Mouse (Mus musculus) layer of hippocampus, adult 2 months (tissue): ENCODE results near the gene Gm20547. TPM values are rescaled to one million over a fixed set of nuclear protein-coding genes. Genes with fewer than 3 reads are reported as not detected.
"Not testable (repeated sequence)": the region's sequence is repeated elsewhere in the genome, so short reads cannot be mapped to it uniquely, and the experiment has no call there.

ENCODE experiments used
- DNase-seq, 2 experiments: peaks; one replicate each; pipeline ENCODE4 v3.0.0; 2022; ENCODE audit warnings: low spot score in 2 of 2
- H3K27ac ChIP-seq: fragments of 200-600 bp; 2 replicates; pipeline ENCODE4 v1.8.1; 2022
- H3K4me3 ChIP-seq: fragments of 200-600 bp; 2 replicates; pipeline ENCODE4 v1.8.1; 2022; ENCODE audit warnings: mild to moderate bottlenecking
- CTCF ChIP-seq: fragments of 200-600 bp; conservative IDR thresholded peaks from 2 replicates; pipeline ENCODE4 v1.8.1; 2022; ENCODE audit warnings: antibody characterized with exemption, mild to moderate bottlenecking, moderate library complexity
- microRNA-seq, 2 experiments: library from miRNA; unstranded; fragments of <30 nt; microRNA quantifications; one replicate each; pipeline ENCODE4 v1.2.0; 2021
- total RNA-seq, 2 experiments: library from RNA; stranded (reverse); gene quantifications; 2 replicates each; pipeline ENCODE4 v1.2.3; 2021

Gene Gm20547
- total RNA-seq, 2 experiments from 2014 or later, result not detected

DNA sequence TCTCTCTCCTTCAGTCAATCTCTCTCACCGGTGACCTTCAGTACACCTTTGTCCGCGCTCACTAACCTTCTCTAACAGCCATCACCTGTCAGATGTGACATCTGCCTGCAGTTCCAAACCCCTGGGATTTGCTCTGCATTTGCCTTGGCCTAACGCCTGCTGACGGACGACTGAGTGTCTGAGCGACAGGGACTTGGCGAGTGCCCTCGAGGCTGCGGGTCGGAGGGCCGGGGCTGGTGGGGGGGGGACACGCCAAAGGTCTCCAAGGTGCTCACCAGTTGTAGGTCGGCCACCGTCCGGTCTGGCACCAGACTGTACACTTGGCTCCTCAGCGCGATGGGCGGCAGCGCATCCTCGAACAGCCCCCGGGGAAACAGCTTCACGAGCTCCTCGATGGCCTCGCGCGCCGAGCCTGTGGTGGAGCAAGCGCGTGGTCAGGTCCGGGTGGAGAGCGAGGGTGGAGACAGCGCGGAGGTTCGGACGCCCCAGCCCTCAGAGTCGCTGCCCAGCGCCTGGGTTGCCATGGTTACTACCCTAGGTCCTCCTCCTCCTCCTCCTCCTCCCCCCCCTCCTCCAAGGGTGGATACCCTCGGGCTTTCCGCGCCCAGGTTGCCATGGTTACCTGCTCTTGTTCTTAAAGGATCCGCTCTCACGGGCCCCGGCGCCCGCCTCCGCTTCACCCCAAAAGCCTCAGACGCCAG lies 45.5 kb downstream of the Gm20547 start:
- H3K4me3 ChIP-seq, result peak overlapping the region; percentile 59
- TF ChIP-seq CTCF, result no peak
- no peak for DNase-seq

DNA sequence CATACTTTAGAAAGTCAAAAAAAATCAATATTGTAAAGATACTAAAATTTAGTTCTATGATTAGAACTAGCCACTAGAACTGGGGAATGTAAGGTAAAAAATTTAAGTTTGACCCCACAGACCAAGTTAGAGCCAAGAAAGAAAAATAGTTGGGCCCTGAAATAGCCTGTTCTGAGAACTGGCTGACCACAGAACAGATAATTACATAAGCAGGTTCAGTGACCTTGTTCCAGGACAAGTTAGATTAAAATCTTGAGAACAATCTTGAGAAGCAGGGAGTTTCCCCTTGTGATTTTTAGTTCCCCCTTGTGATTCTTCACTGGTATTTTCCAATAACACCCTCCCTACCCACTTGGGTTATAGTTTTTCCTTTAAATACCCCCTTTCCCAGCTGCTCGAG lies 51.1 kb downstream of the Gm20547 start:
- H3K4me3 ChIP-seq, DNase-seq, H3K27ac ChIP-seq: not testable (repeated sequence)

More for the DNA sequence above, 45.5 kb downstream of the Gm20547 start:
- peak overlapping the region; percentile 88 for H3K27ac ChIP-seq

GRCm38 (mm10) chr17:34814818-34815370 lies 66.9 kb downstream of the Gm20547 start:
- DNase-seq, result no peak
- Histone ChIP-seq H3K27ac (no peak overlapping the region), H3K4me3 (no peak overlapping the region)
- no peak for TF ChIP-seq CTCF

DNA sequence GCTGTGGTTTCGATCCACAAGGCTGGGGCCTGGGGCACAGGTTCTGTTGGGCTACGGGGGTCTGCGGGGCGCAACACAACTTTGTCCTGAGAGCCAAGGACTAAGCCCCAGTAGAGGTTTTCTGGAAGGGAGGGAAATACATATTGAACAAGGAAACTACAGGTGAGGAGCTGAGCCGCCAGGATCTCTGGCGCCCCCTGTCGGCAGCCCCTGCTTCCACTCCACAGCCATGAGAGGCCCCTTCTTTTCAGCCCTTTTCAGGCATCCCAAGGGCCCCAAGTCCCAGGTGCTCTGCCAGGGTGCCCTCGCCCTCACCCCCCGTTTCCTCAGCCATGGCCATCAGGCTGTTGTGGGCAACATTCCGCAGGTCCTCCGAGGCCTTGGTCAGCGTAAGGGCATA lies 68.1 kb downstream of the Gm20547 start:
- DNase-seq, result peak in 1 of 2 experiments; percentile 53
- H3K27ac ChIP-seq, H3K4me3 ChIP-seq: not testable (repeated sequence)
- TF ChIP-seq CTCF, result peak; percentile 86

- TF ChIP-seq CTCF, result no peak
- DNase-seq, result no peak
- H3K4me3 ChIP-seq, result no peak overlapping the region
- H3K27ac ChIP-seq, result no peak overlapping the region
Measured at GRCm38 (mm10) chr17:34811275-34811674, 70.6 kb downstream of the Gm20547 start.

DNA sequence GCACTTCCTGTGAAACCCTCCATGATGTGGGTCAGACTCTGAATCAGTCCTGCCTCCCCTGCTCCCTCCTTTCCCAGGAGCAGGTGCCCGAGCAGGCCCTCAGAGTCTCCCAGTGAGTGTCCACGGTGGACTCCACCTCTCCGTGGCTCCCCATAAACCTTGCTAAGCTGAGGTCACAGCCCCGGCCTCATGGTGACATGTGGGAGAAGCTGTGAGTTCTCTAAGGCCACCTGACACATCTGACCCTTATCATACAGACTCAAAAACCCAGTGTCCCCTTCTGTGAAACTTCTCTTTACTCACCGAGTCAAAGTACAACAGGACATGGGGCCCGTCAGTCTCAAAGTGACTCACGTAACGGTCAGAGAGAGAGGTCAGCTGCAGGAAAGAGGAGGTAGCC lies 71.0 kb downstream of the Gm20547 start:
- H3K4me3 ChIP-seq, DNase-seq, H3K27ac ChIP-seq: not testable (repeated sequence)

DNA sequence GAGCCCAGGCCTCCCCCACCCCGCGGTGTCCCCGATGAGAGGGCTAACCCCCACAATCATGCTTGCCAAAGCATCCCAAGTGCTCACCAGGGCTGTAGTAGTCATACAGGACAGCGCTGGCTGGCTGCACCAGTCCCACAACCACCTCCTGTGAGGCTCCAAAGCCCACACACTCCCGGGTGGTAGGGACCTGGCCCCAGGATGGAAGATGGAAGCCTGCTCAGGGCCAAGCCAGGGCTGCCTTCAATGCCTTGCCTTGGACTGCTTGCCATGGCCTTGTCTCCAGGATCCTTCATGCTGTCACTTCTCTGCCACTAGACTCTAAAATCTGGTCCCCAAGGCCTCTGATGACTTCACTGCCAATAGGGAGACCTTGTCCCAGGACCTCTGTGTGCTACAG lies 71.4 kb downstream of the Gm20547 start:
- not testable (repeated sequence) for DNase-seq, H3K4me3 ChIP-seq, H3K27ac ChIP-seq

DNA sequence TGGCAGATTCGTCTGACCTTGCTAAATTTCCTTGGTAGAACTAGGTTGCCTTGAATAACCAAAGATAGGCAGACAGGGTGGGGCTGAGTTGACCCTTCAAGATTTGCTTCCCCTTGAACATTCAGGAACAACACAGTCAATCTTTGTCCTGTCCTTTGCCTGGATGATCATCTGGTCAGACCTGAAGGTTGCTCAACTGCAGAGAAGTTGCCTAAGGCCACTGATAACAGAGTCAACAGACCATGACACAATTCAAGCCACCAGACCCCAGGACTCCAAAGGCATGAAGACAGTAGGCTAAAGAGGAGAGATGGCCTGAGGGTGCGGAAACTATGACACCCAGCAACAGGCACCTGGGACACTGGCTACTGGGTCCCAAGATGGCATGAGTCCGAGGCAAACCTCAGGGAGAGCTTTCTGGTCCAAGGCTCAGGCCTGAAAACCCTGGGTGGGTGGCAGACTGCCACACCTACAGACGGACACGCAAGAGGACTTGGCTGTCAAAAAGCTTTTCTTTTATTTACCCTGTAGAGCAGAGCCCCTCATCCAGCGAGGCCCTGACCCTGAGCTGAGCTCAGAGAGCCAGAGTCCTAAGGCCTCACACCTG lies 73.1 kb downstream of the Gm20547 start:
- H3K27ac ChIP-seq, result no peak overlapping the region
- TF ChIP-seq CTCF, result no peak
- no peak overlapping the region for H3K4me3 ChIP-seq
- DNase-seq, result no peak

- H3K27ac ChIP-seq, result no peak overlapping the region
Measured at GRCm38 (mm10) chr17:34807176-34807575, 74.7 kb downstream of the Gm20547 start.

More at GRCm38 (mm10) chr17:34807176-34807575, 74.7 kb downstream of the Gm20547 start:
- no peak for DNase-seq
- no peak for TF ChIP-seq CTCF
- H3K4me3 ChIP-seq, result no peak overlapping the region

Small RNAs within 50 kb of the gene (microRNA-seq; reads per million reads assigned to microRNA genes)
- gene Mir6970, result 0.64 to 1.5 reads per million in 2 experiments
- gene Mir6971, result 5.9 to 7.0 reads per million in 2 experiments
- 0 reads per million in 2 experiments for gene Mir6972

Other genes starting within 250 kb of the Gm20547 start
- gene Fkbpl, start 237.3 kb downstream of the Gm20547 start, total RNA-seq, result 10 to 100 TPM; 16.2 to 18.8 TPM
- 10 to 100 TPM; 92.0 to 93.2 TPM for gene Atf6b, start 234.9 kb downstream of the Gm20547 start, total RNA-seq
- gene Tnxb, start 211.5 kb downstream of the Gm20547 start, total RNA-seq, result 10 to 100 TPM; 10.9 to 11.0 TPM
- gene C4b, start 138.2 kb downstream of the Gm20547 start, total RNA-seq, result 10 to 100 TPM; 27.2 to 28.7 TPM
- gene Cyp21a1, start 77.5 kb downstream of the Gm20547 start, total RNA-seq, result under 1 TPM in 1 of 2 experiments, not detected in 1; 0.42 TPM
- gene Stk19, start 45.1 kb downstream of the Gm20547 start, total RNA-seq, result 10 to 100 TPM; 55.5 to 61.3 TPM
- 10 to 100 TPM; 39.7 to 42.3 TPM for gene Dxo, start 45.0 kb downstream of the Gm20547 start, total RNA-seq
- gene Skiv2l, start 31.8 kb downstream of the Gm20547 start, total RNA-seq, result 10 to 100 TPM; 75.1 to 78.3 TPM
- gene Nelfe, start 31.7 kb downstream of the Gm20547 start, total RNA-seq, result 10 to 100 TPM; 34.9 to 38.1 TPM
- gene Cfb, start 19.5 kb downstream of the Gm20547 start, total RNA-seq, result not detected
- gene Zbtb12, start 2.6 kb downstream of the Gm20547 start, total RNA-seq, result 1 to 10 TPM; 7.5 to 9.0 TPM
- gene C2, start 16.2 kb upstream of the Gm20547 start, total RNA-seq, result 1 to 10 TPM; 1.1 to 1.8 TPM
- gene Ehmt2, start 16.4 kb upstream of the Gm20547 start, total RNA-seq, result 100 to 1,000 TPM; 181 to 190 TPM
- gene Slc44a4, start 32.4 kb upstream of the Gm20547 start, total RNA-seq, result under 1 TPM in 1 of 2 experiments, not detected in 1; 0.29 TPM
- 10 to 100 TPM; 39.4 to 43.1 TPM for gene Neu1, start 49.2 kb upstream of the Gm20547 start, total RNA-seq
- gene Hspa1b, start 77.2 kb upstream of the Gm20547 start, total RNA-seq, result 10 to 100 TPM; 21.4 to 24.7 TPM
- gene Gm20481, start 87.9 kb upstream of the Gm20547 start, total RNA-seq, result not detected
- 10 to 100 TPM; 16.9 to 18.1 TPM for gene Hspa1a, start 90.1 kb upstream of the Gm20547 start, total RNA-seq
- under 1 TPM; 0.44 to 0.49 TPM for gene Hspa1l, start 90.7 kb upstream of the Gm20547 start, total RNA-seq
- gene Lsm2, start 99.8 kb upstream of the Gm20547 start, total RNA-seq, result 10 to 100 TPM; 15.9 to 21.8 TPM
- gene Vars, start 118.9 kb upstream of the Gm20547 start, total RNA-seq, result 10 to 100 TPM; 48.2 to 55.1 TPM
- under 1 TPM; 0.20 to 0.26 TPM for gene Vwa7, start 134.5 kb upstream of the Gm20547 start, total RNA-seq
- under 1 TPM in 1 of 2 experiments, not detected in 1; 0.67 TPM for gene Sapcd1, start 146.0 kb upstream of the Gm20547 start, total RNA-seq
- 1 to 10 TPM in 1 of 2 experiments, under 1 TPM in 1; 0.26 to 1.1 TPM for gene Msh5, start 164.7 kb upstream of the Gm20547 start, total RNA-seq
- gene Clic1, start 167.9 kb upstream of the Gm20547 start, total RNA-seq, result 1 to 10 TPM; 9.2 to 9.6 TPM
- gene Ddah2, start 177.0 kb upstream of the Gm20547 start, total RNA-seq, result 10 to 100 TPM; 13.7 to 15.8 TPM
- gene Ly6g6c, start 183.3 kb upstream of the Gm20547 start, total RNA-seq, result not detected
- gene Mpig6b, start 184.1 kb upstream of the Gm20547 start, total RNA-seq, result not detected
- 1 to 10 TPM; 2.5 to 3.5 TPM for gene Ly6g6e, start 194.9 kb upstream of the Gm20547 start, total RNA-seq
- 1 to 10 TPM; 1.1 TPM for gene Ly6g6d, start 196.0 kb upstream of the Gm20547 start, total RNA-seq
- under 1 TPM in 1 of 2 experiments, not detected in 1; 0.52 TPM for gene Ly6g6f, start 203.6 kb upstream of the Gm20547 start, total RNA-seq
- gene Abhd16a, start 207.2 kb upstream of the Gm20547 start, total RNA-seq, result 100 to 1,000 TPM; 110 to 113 TPM
- gene Ly6g5c, start 226.2 kb upstream of the Gm20547 start, total RNA-seq, result not detected
- gene Ly6g5b, start 233.4 kb upstream of the Gm20547 start, total RNA-seq, result under 1 TPM in 1 of 2 experiments, not detected in 1; 0.54 TPM
- gene Gpank1, start 239.4 kb upstream of the Gm20547 start, total RNA-seq, result 10 to 100 TPM; 15.0 to 15.9 TPM
- 100 to 1,000 TPM; 170 to 178 TPM for gene Csnk2b, start 240.0 kb upstream of the Gm20547 start, total RNA-seq
- 10 to 100 TPM; 25.2 to 29.3 TPM for gene D17H6S53E, start 244.3 kb upstream of the Gm20547 start, total RNA-seq